Mouse (Mus musculus) right cerebral cortex, adult 18-20 months (tissue): ENCODE data around the gene Defb11.
"Not testable (repeated sequence)": the region's sequence is repeated elsewhere in the genome, so short reads cannot be mapped to it uniquely, and the experiment has no call there.

ENCODE experiments used
- DNase-seq: peaks from one replicate; pipeline ENCODE4 v3.0.0; 2022; ENCODE audit warnings: mixed read lengths

Gene Defb11

GRCm38 (mm10) chr8:21906290-21906689, at the start of gene Defb11:
Gene Defb11 (minus strand): TSS chr8:21906412.
- not testable (repeated sequence) for DNase-seq

- DNase-seq: peak; percentile 48
Measured at GRCm38 (mm10) chr8:21955321-21955720, 49.1 kb upstream of the Defb11 start.

GRCm38 (mm10) chr8:21947311-21948017, 41.3 kb upstream of the Defb11 start:
- DNase-seq: no peak

GRCm38 (mm10) chr8:21946462-21946861, 40.2 kb upstream of the Defb11 start, which contains the start of gene Defb13:
Gene Defb13 (plus strand): TSS chr8:21946762.
- no peak for DNase-seq

- not testable (repeated sequence) for DNase-seq
Measured at GRCm38 (mm10) chr8:21938052-21938451, 31.8 kb upstream of the Defb11 start, which contains the start of gene Defb35. Gene Defb35 (plus strand): TSS chr8:21938352.

- DNase-seq: no peak
Measured at GRCm38 (mm10) chr8:21932610-21933009, 26.4 kb upstream of the Defb11 start, which contains the start of gene Defb15. Gene Defb15 (minus strand): TSS chr8:21932710.

- not testable (repeated sequence) for DNase-seq
Measured at GRCm38 (mm10) chr8:21930754-21931153, 24.5 kb upstream of the Defb11 start.

- DNase-seq: peak; percentile 33
Measured at GRCm38 (mm10) chr8:21915625-21916024, 9.4 kb upstream of the Defb11 start.

- DNase-seq: no peak
Measured at GRCm38 (mm10) chr8:21912554-21912953, 6.3 kb upstream of the Defb11 start.

- DNase-seq: no peak
Measured at GRCm38 (mm10) chr8:21911931-21912330, 5.7 kb upstream of the Defb11 start.

GRCm38 (mm10) chr8:21885321-21885720, 20.9 kb downstream of the Defb11 start, which contains the start of gene Defb9:
Gene Defb9 (minus strand): TSS chr8:21885421.
- DNase-seq: not testable (repeated sequence)

GRCm38 (mm10) chr8:21858586-21858985, 47.6 kb downstream of the Defb11 start, which contains the start of gene Defb10:
Gene Defb10 (plus strand): TSS chr8:21858901.
- not testable (repeated sequence) for DNase-seq
